Mouse (Mus musculus) G1E (cell line): ENCODE results near the gene Gm26992.

ENCODE experiments used
- CTCF ChIP-seq: IDR thresholded peaks from 2 replicates; pipeline ENCODE4 v1.5.1; 2012; ENCODE audit warnings: low read depth, low read length, inconsistent platforms, mixed read lengths
- TAL1 ChIP-seq: conservative IDR thresholded peaks from 2 replicates; pipeline ENCODE4 v1.6.1; 2012; ENCODE audit warnings: low read depth, low read length, inconsistent platforms, mixed read lengths

GRCm38 (mm10) chrX:103427677-103428076 lies 5.9 kb downstream of the Gm26992 start:
- TF ChIP-seq CTCF (no peak), TAL1 (no peak)
